Mouse (Mus musculus) forebrain, embryonic 13.5 days (tissue): ENCODE results near the gene Tomm34. TPM values are rescaled to one million over a fixed set of nuclear protein-coding genes. Genes with fewer than 3 reads are reported as not detected.

ENCODE experiments used
- ATAC-seq: fragments of 200-750 bp; cut with Nextera tagmentation; 2 replicates; pipeline ENCODE4 v1.8.0; 2017
- H3K27ac ChIP-seq: fragments of 300-500 bp; sonication (generic); 2 replicates; pipeline ENCODE4 v1.5.1; 2015; ENCODE audit warnings: inconsistent platforms, mild to moderate bottlenecking, moderate library complexity
- H3K27me3 ChIP-seq: fragments of 300-500 bp; sonication (generic); 2 replicates; pipeline ENCODE4 v1.6.1; 2015; ENCODE audit warnings: mild to moderate bottlenecking, inconsistent platforms
- H3K36me3 ChIP-seq: fragments of 300-500 bp; sonication (generic); 2 replicates; pipeline ENCODE4 v1.6.1; 2015; ENCODE audit warnings: mild to moderate bottlenecking, inconsistent platforms; ENCODE audit not compliant: poor library complexity, severe bottlenecking
- H3K4me1 ChIP-seq: fragments of 300-500 bp; sonication (generic); 2 replicates; pipeline ENCODE4 v1.6.1; 2015; ENCODE audit warnings: inconsistent platforms
- H3K4me2 ChIP-seq: fragments of 300-500 bp; sonication (generic); 2 replicates; pipeline ENCODE4 v1.6.1; 2015; ENCODE audit warnings: inconsistent platforms, mild to moderate bottlenecking, moderate library complexity
- H3K4me3 ChIP-seq: fragments of 300-500 bp; sonication (generic); 2 replicates; pipeline ENCODE4 v1.5.1; 2015; ENCODE audit warnings: mild to moderate bottlenecking, inconsistent platforms
- H3K9ac ChIP-seq: fragments of 300-500 bp; sonication (generic); 2 replicates; pipeline ENCODE4 v1.6.1; 2015; ENCODE audit warnings: mild to moderate bottlenecking, inconsistent platforms
- H3K9me3 ChIP-seq: fragments of 300-500 bp; sonication (generic); replicated peaks from 2 replicates; pipeline ENCODE4 v1.6.1; 2016; ENCODE audit warnings: inconsistent platforms
- WGBS: fragments of 180-500 bp; shearing (Covaris S2); methylation state at CpG from one replicate; pipeline ENCODE4 v1.1.7; 2015; 5-methylcytosine and 5-hydroxymethylcytosine counted together
- polyA plus RNA-seq: library from polyadenylated mRNA; unstranded; fragments of >200 nt; fragmentation: Nextera tagmentation; extraction: Ambion mirVana; gene quantifications from 2 replicates; pipeline ENCODE4 v1.2.1, GENCODE M21; 2015

Gene Tomm34
- polyA plus RNA-seq, 1 experiment from 2014 or later = 47.8 TPM

DNA sequence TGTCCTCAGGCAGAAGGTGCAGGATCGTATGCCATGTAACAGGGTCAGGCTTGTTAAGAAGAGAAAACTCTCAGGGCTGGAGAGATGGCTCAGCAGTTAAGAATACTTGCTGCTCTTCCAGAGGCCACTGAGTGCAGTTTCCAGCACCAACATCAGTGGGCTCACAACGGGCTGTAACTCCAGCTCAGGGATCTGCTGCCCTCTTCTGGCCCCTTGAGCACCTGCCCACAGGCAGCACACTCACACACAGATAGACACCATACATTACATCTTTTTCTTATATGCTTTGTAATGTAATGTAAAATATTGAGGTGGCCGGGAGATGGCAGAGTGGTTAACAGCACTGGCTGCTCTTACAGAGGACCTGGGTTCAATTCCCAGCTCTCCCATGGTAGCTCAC lies 38.0 kb downstream of the Tomm34 start:
- WGBS = 98% methylated on average over 3 of the region's 3 CpGs
- no peak overlapping the region for H3K27ac ChIP-seq
- no peak for ATAC-seq

DNA sequence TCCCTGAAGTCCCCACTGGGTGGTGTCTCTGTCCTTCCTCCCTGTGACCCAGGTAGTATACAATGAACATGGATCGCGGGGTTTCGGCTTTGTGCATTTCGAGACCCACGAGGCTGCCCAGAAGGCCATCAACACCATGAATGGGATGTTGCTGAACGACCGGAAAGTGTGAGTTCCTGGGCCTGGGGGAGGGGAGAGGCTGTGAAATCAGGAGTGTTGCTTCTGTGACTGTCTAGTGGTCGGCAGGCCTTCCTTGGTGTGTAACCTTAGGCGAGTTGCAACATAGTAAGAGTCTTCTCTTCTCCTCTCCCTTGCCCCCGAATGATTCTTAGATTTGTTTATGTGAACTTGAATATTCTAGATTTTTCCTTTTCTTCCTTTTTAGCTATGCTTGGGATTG lies 39.8 kb downstream of the Tomm34 start:
- ATAC-seq = no peak
- H3K4me3 ChIP-seq = no peak overlapping the region
- no peaks in the 10 kb centered on the region for H3K27me3 ChIP-seq

More for the DNA sequence above, 38.0 kb downstream of the Tomm34 start:
- H3K9ac ChIP-seq = no peak overlapping the region
- H3K9me3 ChIP-seq = no peaks in the 10 kb centered on the region; the same call in 1 of the 2 replicates
- H3K4me3 ChIP-seq = no peak overlapping the region
- H3K27me3 ChIP-seq = no peaks in the 10 kb centered on the region
- H3K4me1 ChIP-seq = no peaks in the 10 kb centered on the region
- H3K4me2 ChIP-seq = no peak overlapping the region
- no peaks in the 10 kb centered on the region for H3K36me3 ChIP-seq

DNA sequence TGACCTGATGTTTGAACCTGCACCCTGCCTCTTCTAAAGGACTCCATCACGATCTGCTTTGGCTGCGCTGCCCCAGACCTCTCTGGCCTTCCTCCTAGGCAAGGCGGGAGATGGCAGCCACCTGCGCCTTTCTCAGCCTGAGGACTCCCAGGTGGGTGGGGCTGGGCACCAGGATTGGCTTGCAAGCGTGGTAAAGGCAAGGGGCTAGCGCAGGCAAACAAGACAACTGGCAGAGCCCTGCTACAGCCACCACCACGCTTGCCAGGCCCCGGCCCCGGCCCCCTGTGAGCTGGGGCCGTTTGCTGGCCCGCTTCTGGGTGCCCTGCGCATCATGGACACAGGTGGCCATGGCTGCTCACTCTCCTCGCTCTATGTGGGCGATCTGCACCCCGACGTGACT lies 45.8 kb downstream of the Tomm34 start, which contains the start of gene Pabpc1l:
Gene Pabpc1l (plus strand): TSS at position 301 of the 400 bp plus-strand sequence.
- WGBS = 84% methylated on average over 16 of the region's 16 CpGs
- H3K36me3 ChIP-seq = peaks cover under 1% of the 10 kb centered on the region; the same call in 1 of the 2 replicates
- no peak within 1 kb of the TSS for H3K9ac ChIP-seq
- H3K27ac ChIP-seq = no peak within 1 kb of the TSS
- no peak within 1 kb of the TSS for H3K4me2 ChIP-seq
- H3K27me3 ChIP-seq = no peaks in the 10 kb centered on the region
- ATAC-seq = no peak
- no peaks in the 10 kb centered on the region for H3K9me3 ChIP-seq
- no peak within 1 kb of the TSS for H3K4me3 ChIP-seq
- no peaks in the 10 kb centered on the region for H3K4me1 ChIP-seq

More for the DNA sequence above, 39.8 kb downstream of the Tomm34 start:
- Histone ChIP-seq H3K36me3 (no peaks in the 10 kb centered on the region), H3K4me2 (no peak overlapping the region), H3K9ac (no peak overlapping the region), H3K4me1 (no peaks in the 10 kb centered on the region), H3K9me3 (no peaks in the 10 kb centered on the region; the same call in 1 of the 2 replicates), H3K27ac (no peak overlapping the region)
- WGBS = 81% methylated on average over 10 of the region's 10 CpGs

DNA sequence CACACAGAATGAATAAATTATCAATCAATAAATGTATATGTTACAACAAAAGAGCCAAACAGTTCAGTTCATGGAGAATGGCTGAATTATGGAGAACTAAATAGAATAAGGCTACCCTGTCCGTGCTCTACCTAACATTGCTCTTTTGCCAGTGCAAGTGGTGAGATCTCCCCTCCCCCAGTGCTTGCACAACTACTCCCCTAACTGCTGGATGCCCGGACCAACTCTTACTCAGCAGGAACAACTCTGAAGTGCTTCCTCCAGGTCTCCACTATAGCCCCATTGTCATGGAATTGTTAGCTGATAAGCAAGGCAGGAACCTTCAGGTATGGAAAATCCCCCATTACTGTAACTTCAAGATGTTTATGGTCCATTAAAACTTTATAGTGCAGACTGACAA lies 48.9 kb downstream of the Tomm34 start:
- no peak overlapping the region for H3K4me2 ChIP-seq
- ATAC-seq = no peak
- H3K36me3 ChIP-seq = peaks cover 31% of the 10 kb centered on the region
- H3K27me3 ChIP-seq = no peaks in the 10 kb centered on the region
- WGBS = 69% methylated on average over 2 of the region's 2 CpGs
- no peaks in the 10 kb centered on the region for H3K9me3 ChIP-seq
- no peak overlapping the region for H3K4me3 ChIP-seq
- no peak overlapping the region for H3K27ac ChIP-seq
- H3K9ac ChIP-seq = no peak overlapping the region
- no peaks in the 10 kb centered on the region for H3K4me1 ChIP-seq

DNA sequence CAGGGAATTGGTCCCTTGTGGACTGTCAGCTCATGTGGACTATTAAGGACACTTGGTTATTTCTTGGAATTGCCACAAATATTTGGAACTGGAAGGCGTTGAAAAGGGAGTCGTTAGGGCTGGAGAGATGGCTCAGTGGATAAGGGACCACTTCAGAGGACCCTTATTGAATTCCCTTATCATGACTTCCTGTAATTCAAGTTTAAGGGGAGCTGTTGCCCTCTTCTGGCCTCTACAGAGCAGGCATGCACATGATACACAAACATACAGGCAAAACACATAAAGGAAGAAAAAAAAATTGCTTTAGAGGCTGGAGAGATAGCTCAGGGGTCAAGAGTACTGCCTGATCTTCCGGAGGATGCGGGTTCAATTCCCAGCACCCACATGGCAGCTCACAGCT lies 51.0 kb downstream of the Tomm34 start:
- H3K36me3 ChIP-seq = peaks cover 53% of the 10 kb centered on the region
- H3K27me3 ChIP-seq = no peaks in the 10 kb centered on the region
- no peak overlapping the region for H3K4me3 ChIP-seq
- no peak overlapping the region for H3K4me2 ChIP-seq
- WGBS = 93% methylated on average over 4 of the region's 4 CpGs
- no peaks in the 10 kb centered on the region for H3K9me3 ChIP-seq
- H3K4me1 ChIP-seq = no peaks in the 10 kb centered on the region
- no peak overlapping the region for H3K9ac ChIP-seq
- no peak overlapping the region for H3K27ac ChIP-seq
- ATAC-seq = no peak

DNA sequence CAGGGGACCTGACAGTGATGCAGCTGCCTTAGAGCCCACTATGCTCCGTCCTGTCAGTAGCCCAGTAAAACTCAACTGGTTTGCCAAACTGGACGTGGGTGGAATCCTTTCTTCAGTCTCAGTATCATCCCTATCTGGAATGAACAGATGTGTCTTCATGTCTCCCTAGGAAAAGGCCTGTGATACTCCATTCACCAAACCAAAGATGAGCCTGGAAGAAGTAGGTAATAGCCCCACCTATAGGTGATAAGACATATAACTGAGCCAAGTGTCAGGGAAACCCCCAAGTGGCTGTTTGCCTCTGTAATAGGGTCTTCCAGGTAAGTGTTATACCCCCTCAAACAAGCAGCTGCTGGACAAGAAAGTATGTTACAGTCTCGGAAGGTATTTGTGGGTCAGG lies 52.1 kb downstream of the Tomm34 start:
- ATAC-seq = no peak
- Histone ChIP-seq H3K36me3 (peaks cover 63% of the 10 kb centered on the region), H3K9ac (no peak overlapping the region), H3K9me3 (no peaks in the 10 kb centered on the region), H3K4me2 (no peak overlapping the region), H3K27me3 (no peaks in the 10 kb centered on the region), H3K27ac (no peak overlapping the region), H3K4me3 (no peak overlapping the region), H3K4me1 (no peaks in the 10 kb centered on the region)
- WGBS = 94% methylated on average over 3 of the region's 3 CpGs

DNA sequence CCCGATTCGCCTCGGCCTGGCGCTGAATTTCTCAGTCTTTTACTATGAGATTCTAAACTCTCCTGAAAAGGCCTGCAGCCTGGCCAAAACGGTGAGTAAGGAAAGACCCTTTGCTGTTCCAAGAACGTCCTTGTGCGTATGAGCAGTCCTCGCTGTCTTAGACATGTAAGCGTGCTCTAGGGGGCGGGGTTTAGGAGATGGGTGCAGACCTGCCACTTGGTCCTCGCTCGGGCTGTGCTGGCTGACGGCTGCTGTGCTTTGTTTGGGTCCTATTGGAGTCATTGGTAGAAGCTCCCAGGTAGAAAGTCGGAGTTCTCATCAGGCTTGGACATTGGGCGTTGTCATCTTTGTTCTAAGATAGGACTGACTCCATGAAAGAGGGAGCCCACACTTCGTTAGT lies 55.7 kb downstream of the Tomm34 start:
- Histone ChIP-seq H3K9ac (no peak overlapping the region), H3K27me3 (no peaks in the 10 kb centered on the region), H3K27ac (no peak overlapping the region), H3K9me3 (no peaks in the 10 kb centered on the region), H3K36me3 (peaks cover 88% of the 10 kb centered on the region), H3K4me2 (no peak overlapping the region), H3K4me1 (no peaks in the 10 kb centered on the region), H3K4me3 (no peak overlapping the region)
- WGBS = 92% methylated on average over 16 of the region's 16 CpGs
- ATAC-seq = no peak

DNA sequence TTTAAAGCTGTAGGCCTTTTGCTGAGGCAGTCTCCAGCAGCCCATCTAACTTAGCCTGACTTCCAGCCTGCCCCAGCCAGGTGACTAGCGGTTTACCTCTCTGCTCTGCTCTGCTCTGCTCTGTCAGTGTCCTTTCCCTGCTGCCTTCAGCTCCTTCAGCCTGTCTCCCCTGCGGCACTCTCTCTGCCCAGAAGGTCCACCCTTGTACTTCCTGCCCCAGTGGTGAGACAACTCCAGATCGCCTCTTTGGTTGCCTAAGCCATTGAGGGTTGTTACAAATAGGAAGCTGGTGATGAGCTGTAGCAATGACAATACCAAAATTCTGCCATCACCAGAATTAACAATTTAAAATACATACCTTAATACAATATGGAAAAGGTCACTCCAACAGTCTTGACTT lies 60.0 kb downstream of the Tomm34 start:
- Histone ChIP-seq H3K9me3 (no peaks in the 10 kb centered on the region), H3K27ac (no peak overlapping the region), H3K9ac (no peak overlapping the region), H3K36me3 (peaks cover 45% of the 10 kb centered on the region), H3K4me1 (peaks cover 4% of the 10 kb centered on the region; the same call in 1 of the 2 replicates), H3K4me2 (no peak overlapping the region), H3K27me3 (no peaks in the 10 kb centered on the region), H3K4me3 (no peak overlapping the region)
- 87% methylated on average over 3 of the region's 3 CpGs for WGBS
- ATAC-seq = no peak

DNA sequence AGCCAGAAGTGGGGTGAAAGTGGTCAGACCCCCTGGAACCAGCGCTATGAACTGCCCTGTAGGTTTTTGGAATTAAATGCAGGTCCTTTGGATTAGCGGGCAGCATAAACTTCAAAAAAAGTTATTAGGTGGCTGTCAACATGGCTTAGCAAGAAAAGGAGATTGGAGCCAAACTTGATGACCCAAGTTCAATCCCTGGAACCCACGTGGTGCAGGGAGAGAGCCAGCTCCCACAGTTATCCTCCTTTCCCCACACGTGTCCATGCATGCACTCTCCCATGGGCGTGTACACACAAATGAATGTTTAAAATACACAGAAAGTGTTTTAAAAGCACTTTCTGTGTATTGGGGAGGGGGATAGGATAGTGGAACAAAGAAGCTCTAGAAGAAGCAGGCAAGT lies 60.5 kb downstream of the Tomm34 start:
- no peak for ATAC-seq
- 89% methylated on average over 5 of the region's 5 CpGs for WGBS
- Histone ChIP-seq H3K4me3 (no peak overlapping the region), H3K9me3 (no peaks in the 10 kb centered on the region), H3K36me3 (peaks cover 41% of the 10 kb centered on the region), H3K4me1 (peaks cover 8% of the 10 kb centered on the region; the same call in 1 of the 2 replicates), H3K27me3 (no peaks in the 10 kb centered on the region), H3K27ac (no peak overlapping the region), H3K9ac (no peak overlapping the region), H3K4me2 (no peak overlapping the region)

DNA sequence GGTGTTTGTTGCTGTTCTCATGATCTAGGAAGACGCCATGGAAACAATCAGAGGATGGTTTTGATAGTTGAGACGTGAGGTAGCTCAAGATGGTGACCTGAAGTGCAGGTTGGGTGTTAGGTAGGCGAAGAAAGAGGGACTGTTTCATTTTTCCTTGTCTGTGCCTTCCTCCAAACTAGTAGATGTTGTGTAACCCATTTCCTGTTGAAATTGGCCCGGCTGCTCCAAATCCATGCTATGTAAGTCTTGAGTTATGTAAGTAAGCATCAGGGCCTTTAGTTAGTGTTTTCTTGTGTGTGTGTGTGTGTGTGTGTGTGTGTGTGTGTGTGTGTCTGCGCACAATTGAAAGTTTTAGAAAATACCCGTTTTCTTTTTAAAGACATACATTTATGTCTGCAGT lies 61.7 kb downstream of the Tomm34 start:
- Histone ChIP-seq H3K9ac (no peak overlapping the region), H3K27me3 (no peaks in the 10 kb centered on the region), H3K4me1 (peaks cover 14% of the 10 kb centered on the region), H3K4me2 (no peak overlapping the region), H3K36me3 (peaks cover 28% of the 10 kb centered on the region), H3K4me3 (no peak overlapping the region), H3K9me3 (no peaks in the 10 kb centered on the region), H3K27ac (no peak overlapping the region)
- WGBS = 94% methylated on average over 6 of the region's 6 CpGs
- no peak for ATAC-seq

DNA sequence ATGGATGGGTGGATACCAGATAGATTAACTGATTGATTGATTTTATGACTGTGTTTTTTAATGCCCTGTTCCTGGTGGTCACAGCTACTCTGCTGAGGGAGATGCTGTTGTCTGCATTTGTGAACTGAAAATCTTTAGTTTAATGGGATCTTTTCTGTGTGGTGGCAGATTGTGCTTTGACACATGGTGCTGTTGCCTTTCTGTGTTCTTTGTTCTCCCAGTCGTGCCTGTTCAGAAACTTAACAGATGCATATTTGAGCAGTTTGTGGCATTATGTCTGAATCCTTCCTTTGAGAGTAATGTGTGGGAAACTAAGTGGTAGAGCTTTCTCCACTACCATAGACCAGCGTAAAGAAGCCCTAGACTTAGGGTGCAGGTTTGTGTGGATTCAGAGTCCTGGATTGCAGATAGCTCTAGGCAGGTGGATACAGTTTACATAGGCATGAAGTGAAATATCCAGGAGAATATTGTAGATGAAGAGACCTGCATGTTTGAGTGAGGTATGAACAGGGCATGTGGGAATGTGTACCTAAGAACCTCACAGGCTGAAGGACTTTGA lies 62.9 kb downstream of the Tomm34 start:
- Histone ChIP-seq H3K4me2 (no peak overlapping the region), H3K27me3 (no peaks in the 10 kb centered on the region), H3K9me3 (no peaks in the 10 kb centered on the region), H3K4me1 (peaks cover 14% of the 10 kb centered on the region), H3K9ac (no peak overlapping the region), H3K4me3 (no peak overlapping the region), H3K27ac (peak overlapping the region; percentile 64), H3K36me3 (peaks cover 18% of the 10 kb centered on the region)
- ATAC-seq = no peak; the same call in 1 of the 2 replicates
- WGBS = 50% methylated on average over 2 of the region's 2 CpGs

DNA sequence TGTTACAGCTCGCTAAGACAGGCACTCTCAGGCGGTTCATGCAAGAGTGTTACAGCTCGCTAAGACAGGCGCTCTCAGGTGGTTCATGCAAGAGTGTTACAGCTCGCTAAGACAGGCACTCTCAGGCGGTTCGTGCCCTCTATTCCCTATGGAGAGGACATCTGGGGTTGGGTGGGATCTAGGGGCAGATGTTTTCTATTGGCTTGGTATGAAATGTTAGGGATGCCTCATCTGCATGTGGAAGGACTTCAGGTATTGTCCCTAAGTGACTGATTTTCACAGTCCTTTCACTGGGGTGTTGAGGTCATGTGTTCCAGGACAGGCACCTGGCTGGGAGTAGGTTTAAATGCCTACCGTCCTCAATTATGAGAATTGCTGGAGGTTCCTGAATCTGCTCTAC lies 63.4 kb downstream of the Tomm34 start:
- 93% methylated on average over 8 of the region's 8 CpGs for WGBS
- no peak for ATAC-seq
- H3K4me2 ChIP-seq = no peak overlapping the region

DNA sequence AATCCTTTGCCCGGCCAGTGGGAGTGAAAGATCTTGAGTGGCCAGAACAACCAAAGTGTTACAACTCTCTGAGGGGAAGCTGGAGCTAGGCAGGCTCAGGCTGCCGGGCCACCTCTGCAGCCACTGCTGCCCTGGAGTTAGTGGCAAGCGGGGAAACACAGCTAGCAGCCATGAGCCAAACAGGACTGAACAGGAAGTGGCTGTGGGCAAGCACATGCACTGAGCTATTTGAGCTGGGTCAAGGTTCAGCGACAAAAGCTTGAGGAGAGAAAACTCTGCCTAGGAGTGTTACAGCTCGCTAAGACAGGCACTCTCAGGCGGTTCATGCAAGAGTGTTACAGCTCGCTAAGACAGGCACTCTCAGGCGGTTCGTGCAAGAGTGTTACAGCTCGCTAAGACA lies 64.0 kb downstream of the Tomm34 start:
- no peak overlapping the region for H3K27ac ChIP-seq
- peaks cover 6% of the 10 kb centered on the region for H3K36me3 ChIP-seq
- no peaks in the 10 kb centered on the region for H3K27me3 ChIP-seq
- 84% methylated on average over 10 of the region's 10 CpGs for WGBS
- H3K4me3 ChIP-seq = no peak overlapping the region
- no peaks in the 10 kb centered on the region for H3K9me3 ChIP-seq
- H3K4me1 ChIP-seq = peaks cover 14% of the 10 kb centered on the region
- no peak for ATAC-seq
- no peak overlapping the region for H3K4me2 ChIP-seq
- no peak overlapping the region for H3K9ac ChIP-seq

More for the DNA sequence above, 63.4 kb downstream of the Tomm34 start:
- Histone ChIP-seq H3K9ac (no peak overlapping the region), H3K4me3 (no peak overlapping the region), H3K36me3 (peaks cover 13% of the 10 kb centered on the region), H3K27me3 (no peaks in the 10 kb centered on the region), H3K4me1 (peaks cover 14% of the 10 kb centered on the region), H3K27ac (peak overlapping the region; percentile 64), H3K9me3 (no peaks in the 10 kb centered on the region)
